Mouse (Mus musculus) lung, postnatal 4 days (tissue): ENCODE data around the gene Zfp580.

Experiments used
- DNase-seq, 2 experiments: peaks; one replicate each; pipeline ENCODE4 v3.0.0; 2021

Zfp580 gene

GRCm38 (mm10) chr7:5035628-5036027, 15.7 kb upstream of the Zfp580 start:
- DNase-seq = no peak

- no peak for DNase-seq
Measured at GRCm38 (mm10) chr7:5036136-5036535, 15.2 kb upstream of the Zfp580 start.

GRCm38 (mm10) chr7:5037026-5037425, 14.3 kb upstream of the Zfp580 start:
- no peak for DNase-seq

- no peak for DNase-seq
Measured at GRCm38 (mm10) chr7:5037467-5037866, 13.9 kb upstream of the Zfp580 start.

- peak; percentile 96 for DNase-seq
Measured at GRCm38 (mm10) chr7:5038109-5038732, 13.1 kb upstream of the Zfp580 start, which contains the start of gene Zfp784. Gene Zfp784 (minus strand): TSS chr7:5038446.

- DNase-seq = no peak
Measured at GRCm38 (mm10) chr7:5038940-5039339, 12.4 kb upstream of the Zfp580 start.

- no peak for DNase-seq
Measured at GRCm38 (mm10) chr7:5044981-5045380, 6.4 kb upstream of the Zfp580 start.

GRCm38 (mm10) chr7:5046112-5046511, 5.2 kb upstream of the Zfp580 start:
- no peak for DNase-seq

- DNase-seq = peak in 1 of 2 experiments; percentile 53
Measured at GRCm38 (mm10) chr7:5047313-5047712, 4.0 kb upstream of the Zfp580 start.

GRCm38 (mm10) chr7:5052438-5052837, 1.1 kb downstream of the Zfp580 start:
- no peak for DNase-seq

- DNase-seq = peak in 1 of 2 experiments; percentile 37
Measured at GRCm38 (mm10) chr7:5052931-5053343, 1.6 kb downstream of the Zfp580 start.

- DNase-seq = no peak
Measured at GRCm38 (mm10) chr7:5053456-5054179, 2.3 kb downstream of the Zfp580 start.

GRCm38 (mm10) chr7:5056651-5057263, 5.4 kb downstream of the Zfp580 start:
- DNase-seq = peak in 1 of 2 experiments; percentile 29

GRCm38 (mm10) chr7:5057381-5057780, 6.0 kb downstream of the Zfp580 start:
- no peak for DNase-seq

- peak in 1 of 2 experiments; percentile 24 for DNase-seq
Measured at GRCm38 (mm10) chr7:5057804-5058203, 6.5 kb downstream of the Zfp580 start.

GRCm38 (mm10) chr7:5058631-5059030, 7.3 kb downstream of the Zfp580 start:
- no peak for DNase-seq

GRCm38 (mm10) chr7:5059421-5059820, 8.1 kb downstream of the Zfp580 start:
- DNase-seq = no peak

- DNase-seq = peak; percentile 85 to 87
Measured at GRCm38 (mm10) chr7:5060239-5060731, 8.9 kb downstream of the Zfp580 start.

GRCm38 (mm10) chr7:5060944-5061773, 9.8 kb downstream of the Zfp580 start:
- peak; percentile 97 to 99 for DNase-seq

- DNase-seq = peak; percentile 96 to 97
Measured at GRCm38 (mm10) chr7:5061774-5062359, 10.5 kb downstream of the Zfp580 start, which contains the start of gene U2af2. Gene U2af2 (plus strand): TSS chr7:5062143.

GRCm38 (mm10) chr7:5062360-5063001, 11.1 kb downstream of the Zfp580 start:
- peak in 1 of 2 experiments; percentile 75 for DNase-seq

- DNase-seq = no peak
Measured at GRCm38 (mm10) chr7:5064886-5065285, 13.5 kb downstream of the Zfp580 start.
